Mouse (Mus musculus) testis, adult 2 months (tissue): ENCODE data around the gene Zan.

Experiments used
- CTCF ChIP-seq: fragments of 200-500 bp; IDR thresholded peaks from 2 replicates; pipeline ENCODE4 v1.5.1; 2012; ENCODE audit warnings: low read depth, mild to moderate bottlenecking, inconsistent platforms, low read length, moderate library complexity; ENCODE audit not compliant: control insufficient read depth, insufficient read depth, insufficient replicate concordance
- POLR2A ChIP-seq: fragments of 200-500 bp; IDR thresholded peaks from 2 replicates; pipeline ENCODE4 v1.6.1; 2012; ENCODE audit warnings: low read depth, mild to moderate bottlenecking, inconsistent platforms, low read length, moderate library complexity; ENCODE audit not compliant: control insufficient read depth

DNA sequence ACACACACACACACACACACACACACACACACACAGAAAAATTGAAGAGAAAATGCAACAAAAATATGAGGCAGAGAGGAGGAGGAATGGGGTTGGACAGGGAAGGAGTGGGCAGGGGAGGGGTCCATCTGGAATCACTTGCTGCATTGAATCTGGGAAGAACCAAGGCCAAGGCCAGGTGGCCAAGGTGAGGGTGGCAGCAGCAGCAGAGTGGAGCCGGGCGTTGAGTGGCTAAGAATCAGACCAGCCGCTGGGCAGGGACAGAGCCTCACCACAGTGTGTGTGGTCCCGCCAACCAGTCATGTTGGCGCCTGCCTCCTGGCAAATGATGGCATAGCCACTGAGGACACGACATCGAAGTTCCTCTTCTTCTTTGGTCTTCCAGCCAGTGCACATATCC, 93.4 kb downstream of the Zan start:
- TF ChIP-seq POLR2A: no peak
- no peak for TF ChIP-seq CTCF
